Mouse (Mus musculus) liver, embryonic 14.5 days (tissue): ENCODE data around the gene Zbtb4.

Experiments
- CTCF ChIP-seq: IDR thresholded peaks from 2 replicates; pipeline ENCODE4 v1.5.1; 2016; ENCODE audit warnings: antibody characterized with exemption, low read depth, control low read depth
- EP300 ChIP-seq: IDR thresholded peaks from 2 replicates; pipeline ENCODE4 v1.6.1; 2016; ENCODE audit warnings: antibody characterized with exemption, low read depth

- TF ChIP-seq CTCF (no peak), EP300 (no peak)
These were observed 34.4 kb downstream of the Zbtb4 start for GRCm38 (mm10) chr11:69800138-69800391.
